Mouse (Mus musculus) hindbrain, embryonic 12.5 days (tissue): ENCODE measurements around the gene Exph5. TPM values are rescaled to one million over a fixed set of nuclear protein-coding genes. Genes with fewer than 3 reads are reported as not detected.

Experiments used
- ATAC-seq: fragments of 200-750 bp; cut with Nextera tagmentation; 2 replicates; pipeline ENCODE4 v1.8.0; 2017; ENCODE audit warnings: moderate TSS enrichment; ENCODE audit not compliant: low FRiP score
- H3K27ac ChIP-seq: fragments of 300-500 bp; sonication (generic); 2 replicates; pipeline ENCODE4 v1.5.1; 2016; ENCODE audit warnings: mild to moderate bottlenecking
- H3K27me3 ChIP-seq: fragments of 300-500 bp; sonication (generic); 2 replicates; pipeline ENCODE4 v1.6.1; 2016; ENCODE audit warnings: mild to moderate bottlenecking
- H3K36me3 ChIP-seq: fragments of 300-500 bp; sonication (generic); 2 replicates; pipeline ENCODE4 v1.6.1; 2016; ENCODE audit warnings: mild to moderate bottlenecking
- H3K4me1 ChIP-seq: fragments of 300-500 bp; sonication (generic); 2 replicates; pipeline ENCODE4 v1.6.1; 2016
- H3K4me2 ChIP-seq: fragments of 300-500 bp; sonication (generic); replicated peaks from 2 replicates; pipeline ENCODE4 v1.6.1; 2016; ENCODE audit warnings: mild to moderate bottlenecking
- H3K4me3 ChIP-seq: fragments of 300-500 bp; sonication (generic); 2 replicates; pipeline ENCODE4 v1.5.1; 2016; ENCODE audit warnings: mild to moderate bottlenecking
- H3K9ac ChIP-seq: fragments of 300-500 bp; sonication (generic); 2 replicates; pipeline ENCODE4 v1.6.1; 2016; ENCODE audit warnings: mild to moderate bottlenecking, moderate library complexity
- H3K9me3 ChIP-seq: fragments of 300-500 bp; sonication (generic); replicated peaks from 2 replicates; pipeline ENCODE4 v1.6.1; 2016; ENCODE audit warnings: mild to moderate bottlenecking
- WGBS: fragments of 180-500 bp; shearing (Covaris S2); methylation state at CpG from one replicate; pipeline ENCODE4 v1.1.7; 2016; 5-methylcytosine and 5-hydroxymethylcytosine counted together
- polyA plus RNA-seq: library from polyadenylated mRNA; unstranded; fragments of >200 nt; fragmentation: Nextera tagmentation; extraction: Ambion mirVana; gene quantifications from 2 replicates; pipeline ENCODE4 v1.2.1, GENCODE M21; 2016

The Exph5 gene
- polyA plus RNA-seq, 1 experiment from 2014 or later, result 0.49 TPM

DNA sequence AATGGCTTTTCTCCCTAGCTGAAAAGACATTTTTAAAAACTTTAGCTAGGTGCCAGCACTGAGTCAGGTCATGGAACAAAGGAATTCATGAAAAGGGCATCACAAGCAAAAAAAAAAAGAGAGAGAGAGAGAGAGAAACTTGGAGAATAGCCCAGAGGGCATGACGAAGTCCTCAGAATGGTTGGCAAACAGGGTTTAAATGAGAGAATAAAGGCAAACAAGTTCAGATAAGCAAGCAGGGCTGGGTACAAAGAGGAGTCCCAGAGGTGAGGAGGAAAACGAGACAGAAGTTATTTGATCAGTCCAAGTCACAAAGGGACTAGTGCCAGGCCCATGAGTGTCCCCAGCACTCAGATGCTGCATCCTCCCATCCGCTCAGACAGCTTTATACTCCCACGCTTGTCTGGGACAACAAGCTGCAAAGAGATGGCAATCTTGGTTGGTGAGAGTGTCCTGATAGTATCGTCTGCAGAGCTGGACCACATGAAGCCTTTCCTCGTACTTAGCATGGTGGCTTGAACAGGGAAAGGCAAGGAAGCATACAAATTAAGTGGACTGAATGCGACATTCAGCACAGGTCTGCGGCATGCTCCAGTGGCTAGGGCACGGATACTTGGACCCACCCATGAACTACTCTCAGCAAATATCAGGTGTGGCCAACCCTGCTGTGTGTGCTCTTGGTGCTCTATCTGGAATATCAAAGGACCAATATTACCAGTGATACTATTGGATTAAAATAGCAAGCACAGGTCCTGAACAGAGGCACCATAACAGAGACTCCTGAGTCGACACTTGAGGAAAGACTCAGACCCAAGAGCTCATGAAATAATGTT is 22.2 kb downstream of the Exph5 start:
- H3K27me3 ChIP-seq, result no peaks in the 10 kb centered on the region
- no peaks in the 10 kb centered on the region for H3K4me1 ChIP-seq
- no peaks in the 10 kb centered on the region for H3K36me3 ChIP-seq
- H3K9me3 ChIP-seq, result no peaks in the 10 kb centered on the region
- no peak for ATAC-seq
- no peak overlapping the region for H3K4me2 ChIP-seq
- 84% methylated on average over 10 of the region's 10 CpGs for WGBS
- no peak overlapping the region for H3K4me3 ChIP-seq
- H3K27ac ChIP-seq, result no peak overlapping the region
- H3K9ac ChIP-seq, result no peak overlapping the region

- H3K36me3 ChIP-seq, result no peaks in the 10 kb centered on the region
- ATAC-seq, result no peak
- no peak overlapping the region for H3K27ac ChIP-seq
- H3K4me3 ChIP-seq, result no peak overlapping the region
- 58% methylated on average over 4 of the region's 4 CpGs for WGBS
- peaks cover 8% of the 10 kb centered on the region for H3K4me1 ChIP-seq
- no peak overlapping the region for H3K4me2 ChIP-seq
- H3K9me3 ChIP-seq, result no peaks in the 10 kb centered on the region
- no peaks in the 10 kb centered on the region for H3K27me3 ChIP-seq
- no peak overlapping the region for H3K9ac ChIP-seq
Measured at GRCm38 (mm10) chr9:53325363-53326090, 24.1 kb downstream of the Exph5 start.

GRCm38 (mm10) chr9:53328203-53328602 is 26.7 kb downstream of the Exph5 start:
- Histone ChIP-seq H3K4me1 (peaks cover 8% of the 10 kb centered on the region), H3K36me3 (no peaks in the 10 kb centered on the region), H3K4me2 (no peak overlapping the region), H3K27ac (no peak overlapping the region), H3K9me3 (peaks cover 5% of the 10 kb centered on the region; the same call in 1 of the 2 replicates), H3K9ac (no peak overlapping the region), H3K4me3 (no peak overlapping the region), H3K27me3 (no peaks in the 10 kb centered on the region)
- ATAC-seq, result no peak
- 89% methylated on average over 2 of the region's 2 CpGs for WGBS

GRCm38 (mm10) chr9:53329301-53330206 is 28.1 kb downstream of the Exph5 start:
- peaks cover 5% of the 10 kb centered on the region; the same call in 1 of the 2 replicates for H3K9me3 ChIP-seq
- no peak overlapping the region for H3K27ac ChIP-seq
- no peak overlapping the region for H3K4me3 ChIP-seq
- no peaks in the 10 kb centered on the region for H3K36me3 ChIP-seq
- H3K4me1 ChIP-seq, result peaks cover 8% of the 10 kb centered on the region
- 17% methylated on average over 6 of the region's 6 CpGs for WGBS
- H3K4me2 ChIP-seq, result no peak overlapping the region
- no peaks in the 10 kb centered on the region for H3K27me3 ChIP-seq
- H3K9ac ChIP-seq, result no peak overlapping the region
- ATAC-seq, result no peak

GRCm38 (mm10) chr9:53330247-53330646 is 28.8 kb downstream of the Exph5 start:
- no peak overlapping the region for H3K4me2 ChIP-seq
- ATAC-seq, result no peak
- WGBS, result 72% methylated on average over 9 of the region's 9 CpGs
- H3K9ac ChIP-seq, result no peak overlapping the region
- no peak overlapping the region for H3K4me3 ChIP-seq
- no peaks in the 10 kb centered on the region for H3K27me3 ChIP-seq
- H3K9me3 ChIP-seq, result peaks cover 5% of the 10 kb centered on the region; the same call in 1 of the 2 replicates
- H3K4me1 ChIP-seq, result peaks cover 8% of the 10 kb centered on the region
- H3K27ac ChIP-seq, result no peak overlapping the region
- H3K36me3 ChIP-seq, result no peaks in the 10 kb centered on the region

GRCm38 (mm10) chr9:53333436-53333835 is 32.0 kb downstream of the Exph5 start:
- H3K9ac ChIP-seq, result no peak overlapping the region
- peaks cover 8% of the 10 kb centered on the region for H3K4me1 ChIP-seq
- no peaks in the 10 kb centered on the region for H3K27me3 ChIP-seq
- H3K4me2 ChIP-seq, result no peak overlapping the region
- 85% methylated on average over 4 of the region's 4 CpGs for WGBS
- H3K4me3 ChIP-seq, result no peak overlapping the region
- H3K9me3 ChIP-seq, result peaks cover 5% of the 10 kb centered on the region; the same call in 1 of the 2 replicates
- no peak for ATAC-seq
- H3K36me3 ChIP-seq, result no peaks in the 10 kb centered on the region
- no peak overlapping the region for H3K27ac ChIP-seq

DNA sequence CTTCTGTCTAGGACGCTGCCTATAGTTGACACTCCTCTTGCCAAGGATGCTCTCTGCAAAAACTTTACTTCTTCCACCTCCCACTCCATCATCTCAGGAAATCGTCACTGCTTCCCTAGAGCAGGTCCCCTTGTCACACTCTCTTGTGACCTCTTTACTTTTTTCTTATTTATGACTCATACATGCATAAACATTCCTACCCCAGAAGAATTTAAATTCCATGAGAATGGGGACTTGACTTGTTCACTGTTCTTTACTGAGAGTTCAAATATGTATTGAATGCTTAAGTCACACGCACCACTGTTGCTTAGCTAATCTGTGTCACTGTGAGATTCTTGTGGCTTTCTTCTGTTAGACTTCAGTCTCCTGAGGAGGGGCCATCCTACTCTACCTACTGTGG is 33.7 kb downstream of the Exph5 start:
- no peak overlapping the region for H3K4me3 ChIP-seq
- peaks cover 5% of the 10 kb centered on the region; the same call in 1 of the 2 replicates for H3K9me3 ChIP-seq
- WGBS, result 89% methylated on average over 3 of the region's 3 CpGs
- no peaks in the 10 kb centered on the region for H3K36me3 ChIP-seq
- no peak overlapping the region for H3K27ac ChIP-seq
- H3K9ac ChIP-seq, result no peak overlapping the region
- ATAC-seq, result no peak
- H3K4me1 ChIP-seq, result no peaks in the 10 kb centered on the region
- no peak overlapping the region for H3K4me2 ChIP-seq
- no peaks in the 10 kb centered on the region for H3K27me3 ChIP-seq

- H3K9ac ChIP-seq, result no peak overlapping the region
- no peaks in the 10 kb centered on the region for H3K36me3 ChIP-seq
- no peaks in the 10 kb centered on the region for H3K9me3 ChIP-seq
- H3K27ac ChIP-seq, result no peak overlapping the region
- ATAC-seq, result no peak
- no peak overlapping the region for H3K4me2 ChIP-seq
- no peak overlapping the region for H3K4me3 ChIP-seq
- WGBS, result 81% methylated on average over 7 of the region's 7 CpGs
- peaks cover 3% of the 10 kb centered on the region; the same call in 1 of the 2 replicates for H3K27me3 ChIP-seq
- H3K4me1 ChIP-seq, result no peaks in the 10 kb centered on the region
Measured at GRCm38 (mm10) chr9:53339603-53340002, 38.1 kb downstream of the Exph5 start.

GRCm38 (mm10) chr9:53340328-53340916 is 39.0 kb downstream of the Exph5 start:
- Histone ChIP-seq H3K4me2 (peak overlapping the region; percentile 58), H3K4me3 (peak overlapping the region; percentile 23; the same call in 1 of the 2 replicates), H3K9me3 (no peaks in the 10 kb centered on the region), H3K27me3 (peaks cover 3% of the 10 kb centered on the region; the same call in 1 of the 2 replicates), H3K27ac (no peak overlapping the region), H3K36me3 (no peaks in the 10 kb centered on the region), H3K4me1 (no peaks in the 10 kb centered on the region), H3K9ac (no peak overlapping the region)
- WGBS, result 53% methylated on average over 17 of the region's 17 CpGs
- no peak for ATAC-seq

DNA sequence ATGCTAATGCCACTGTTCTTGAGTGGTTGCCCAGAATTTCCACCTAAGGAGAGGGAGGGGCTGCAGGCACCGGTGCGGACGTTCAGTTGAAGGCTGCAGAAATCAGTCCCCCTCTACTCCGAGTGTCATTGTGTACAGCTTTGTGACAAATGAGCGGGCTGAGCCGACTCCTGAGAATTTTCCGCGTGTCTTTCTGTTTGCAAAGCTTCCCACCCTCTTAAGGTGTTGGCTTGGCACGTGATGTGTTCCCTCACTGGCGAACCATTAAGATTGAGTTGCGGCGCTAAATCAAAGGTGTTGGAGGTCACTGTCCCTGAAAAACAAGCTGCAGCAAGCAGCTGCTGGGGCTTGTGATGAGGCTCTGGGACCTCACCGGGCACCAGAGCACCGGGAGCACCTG is 39.5 kb downstream of the Exph5 start:
- Histone ChIP-seq H3K27me3 (peaks cover 3% of the 10 kb centered on the region; the same call in 1 of the 2 replicates), H3K4me1 (no peaks in the 10 kb centered on the region), H3K4me2 (peak overlapping the region; percentile 58), H3K27ac (no peak overlapping the region), H3K9ac (no peak overlapping the region), H3K9me3 (no peaks in the 10 kb centered on the region), H3K4me3 (peak overlapping the region; percentile 23), H3K36me3 (no peaks in the 10 kb centered on the region)
- WGBS, result 11% methylated on average over 14 of the region's 14 CpGs
- ATAC-seq, result no peak

GRCm38 (mm10) chr9:53341981-53342380 is 40.5 kb downstream of the Exph5 start:
- Histone ChIP-seq H3K9me3 (no peaks in the 10 kb centered on the region), H3K36me3 (no peaks in the 10 kb centered on the region), H3K27ac (no peak overlapping the region), H3K9ac (no peak overlapping the region), H3K4me1 (no peaks in the 10 kb centered on the region), H3K4me2 (no peak overlapping the region), H3K4me3 (no peak overlapping the region), H3K27me3 (peaks cover 3% of the 10 kb centered on the region; the same call in 1 of the 2 replicates)
- no peak for ATAC-seq
- WGBS, result 88% methylated on average over 3 of the region's 3 CpGs
